22 mouse cellular contexts compared by ENCODE assay signal in genomic region chr17:21585521-21585920, GRCm38 (mm10). TPM values are rescaled to one million over a fixed set of nuclear protein-coding genes. Genes with fewer than 3 reads are reported as not detected.
DNase-seq lines count a peak whose midpoint lies in the region; ATAC-seq lines count a peak whose summit lies in the region.
"Had no signal": no experiment of that assay in that cellular context is flagged by ENCODE, and none has a peak within 500 bp of the region (broad histone marks: within the 10 kb centered on the region; RNA-seq: fewer than 3 reads in every experiment).

No protein-coding gene starts in this region.

- no peak overlapping the region for H3K9ac ChIP-seq in midbrain, embryonic 11.5 days (ENCODE audit: low read length)
- H3K9ac ChIP-seq in midbrain, embryonic 15.5 days: no peak overlapping the region
- H3K9ac ChIP-seq in liver, embryonic 12.5 days: no peak overlapping the region
- H3K9ac ChIP-seq: embryonic facial prominence, embryonic 13.5 days; embryonic facial prominence, embryonic 15.5 days; forebrain, embryonic 12.5 days had no signal

- peak; percentile 54 for DNase-seq in midbrain, embryonic 11.5 days (ENCODE audit: low spot score, missing footprints)
- peak; percentile 12 for DNase-seq in 416B (ENCODE audit: low read depth)
- DNase-seq in NIH3T3 (ENCODE audit: low read depth): peak; percentile 10
- DNase-seq in kidney, adult 8-10 months: no peak
- DNase-seq: adrenal gland, adult 2 months; adrenal gland, postnatal 10 days; adrenal gland, postnatal 36 days; cerebellum, adult 11-12 months; cerebellum, adult 2 months; cerebellum, adult 9-10 months; cerebellum, postnatal 14 days; cerebellum, postnatal 36 days; embryo, embryonic 11 days had no signal

- H3K4me1 ChIP-seq in midbrain, embryonic 11.5 days (ENCODE audit: control insufficient read depth, insufficient read depth, low read length): no peaks in the 10 kb centered on the region
- H3K4me1 ChIP-seq in midbrain, embryonic 15.5 days: no peaks in the 10 kb centered on the region
- no peaks in the 10 kb centered on the region for H3K4me1 ChIP-seq in liver, embryonic 12.5 days
- H3K4me1 ChIP-seq: embryonic facial prominence, embryonic 13.5 days; embryonic facial prominence, embryonic 15.5 days; forebrain, embryonic 10.5 days; forebrain, embryonic 12.5 days had no signal

- H3K4me3 ChIP-seq in midbrain, embryonic 11.5 days (ENCODE audit: low read depth, low read length): no peak overlapping the region
- H3K4me3 ChIP-seq in midbrain, embryonic 15.5 days: no peak overlapping the region
- H3K4me3 ChIP-seq in liver, embryonic 12.5 days: no peak overlapping the region
- H3K4me3 ChIP-seq: embryonic facial prominence, embryonic 13.5 days; embryonic facial prominence, embryonic 15.5 days; erythroblast, embryonic 14.5 days; forebrain, embryonic 10.5 days; forebrain, embryonic 12.5 days had no signal

- no peak for ATAC-seq in midbrain, embryonic 11.5 days (ENCODE audit: low FRiP score)
- no peak for ATAC-seq in midbrain, embryonic 15.5 days (replicated peaks)
- no peak for ATAC-seq in liver, embryonic 12.5 days
- ATAC-seq: forebrain, embryonic 14.5 days; forebrain, embryonic 16.5 days had no signal

- peaks cover 16% of the 10 kb centered on the region for H3K36me3 ChIP-seq in midbrain, embryonic 11.5 days (ENCODE audit: control insufficient read depth, insufficient read depth, low read length)
- H3K36me3 ChIP-seq in midbrain, embryonic 15.5 days (replicated peaks): peaks cover 51% of the 10 kb centered on the region
- peaks cover 57% of the 10 kb centered on the region for H3K36me3 ChIP-seq in liver, embryonic 12.5 days

- WGBS in midbrain, embryonic 11.5 days: 98% methylated on average over 2 of the region's 2 CpGs
- 92% methylated on average over 2 of the region's 2 CpGs for WGBS in midbrain, embryonic 15.5 days
- 83% methylated on average over 2 of the region's 2 CpGs for WGBS in liver, embryonic 12.5 days (ENCODE audit: insufficient replicate concordance)

- H3K27me3 ChIP-seq in midbrain, embryonic 11.5 days (ENCODE audit: control insufficient read depth, insufficient read depth, low read length): no peaks in the 10 kb centered on the region
- H3K27me3 ChIP-seq in midbrain, embryonic 15.5 days (replicated peaks): no peaks in the 10 kb centered on the region
- H3K27me3 ChIP-seq in liver, embryonic 12.5 days (replicated peaks): no peaks in the 10 kb centered on the region
- H3K27me3 ChIP-seq: embryonic facial prominence, embryonic 13.5 days; embryonic facial prominence, embryonic 15.5 days; forebrain, embryonic 12.5 days had no signal

- 0 out of 2 replicates have a peak, but pooled peaks cover 2% of the 10 kb centered on the region for H3K9me3 ChIP-seq in midbrain, embryonic 11.5 days (ENCODE audit: control insufficient read depth, low read length)
- 0 out of 2 replicates have a peak, but pooled peaks cover 3% of the 10 kb centered on the region for H3K9me3 ChIP-seq in midbrain, embryonic 15.5 days
- 0 out of 2 replicates have a peak, but pooled peaks cover 5% of the 10 kb centered on the region for H3K9me3 ChIP-seq in liver, embryonic 12.5 days (replicated peaks)
- H3K9me3 ChIP-seq: embryonic facial prominence, embryonic 15.5 days; forebrain, embryonic 12.5 days had no signal

- no peak overlapping the region for H3K4me2 ChIP-seq in midbrain, embryonic 11.5 days
- no peak overlapping the region for H3K4me2 ChIP-seq in midbrain, embryonic 15.5 days
- no peak overlapping the region for H3K4me2 ChIP-seq in liver, embryonic 12.5 days
- H3K4me2 ChIP-seq: embryonic facial prominence, embryonic 13.5 days; embryonic facial prominence, embryonic 15.5 days; forebrain, embryonic 12.5 days had no signal

- H3K27ac ChIP-seq in midbrain, embryonic 11.5 days (ENCODE audit: low read depth, low read length): no peak overlapping the region
- H3K27ac ChIP-seq in midbrain, embryonic 15.5 days: no peak overlapping the region
- H3K27ac ChIP-seq in liver, embryonic 12.5 days: no peak overlapping the region
- H3K27ac ChIP-seq: embryonic facial prominence, embryonic 13.5 days; embryonic facial prominence, embryonic 15.5 days; forebrain, embryonic 10.5 days; forebrain, embryonic 12.5 days had no signal

RNA-seq across cellular contexts. Expression of gene Zfp948, which starts 18.7 kb away (rescaled TPM):
- 19.5 and 21.3 TPM in 2 replicates for polyA plus RNA-seq in midbrain, embryonic 11.5 days (2014; fragmentation: Nextera tagmentation; extraction: Ambion mirVana)
- 18.3 and 20.5 TPM in 2 replicates for polyA plus RNA-seq in midbrain, embryonic 15.5 days (2015; fragmentation: Nextera tagmentation; extraction: Ambion mirVana)
- polyA plus RNA-seq in liver, embryonic 12.5 days (2016; fragmentation: Nextera tagmentation; extraction: Ambion mirVana): 7.5 TPM in 2 replicates

RNA-seq across cellular contexts. Expression of gene Zfp52, which starts 50.2 kb away (rescaled TPM):
- 1.6 TPM in 2 replicates for polyA plus RNA-seq in midbrain, embryonic 11.5 days (2014; fragmentation: Nextera tagmentation; extraction: Ambion mirVana)
- polyA plus RNA-seq in midbrain, embryonic 15.5 days (2015; fragmentation: Nextera tagmentation; extraction: Ambion mirVana): 1.8 TPM in 2 replicates
- 1.4 and 1.5 TPM in 2 replicates for polyA plus RNA-seq in liver, embryonic 12.5 days (2016; fragmentation: Nextera tagmentation; extraction: Ambion mirVana)

Comparison
In these comparisons a context has a peak if more than half of its experiments do, and no peak if none do; other contexts are left out.
1. DNase-seq: peak in midbrain, embryonic 11.5 days (single experiment), 416B (single experiment) and NIH3T3 (single experiment); none in kidney, adult 8-10 months (0 of 2).